Mouse (Mus musculus): ENCODE data around the gene Itgb4. TPM values are rescaled to one million over a fixed set of nuclear protein-coding genes. Genes with fewer than 3 reads are reported as not detected.

The Itgb4 gene
- polyA plus RNA-seq, 1 experiment, result 2.5 TPM

DNA sequence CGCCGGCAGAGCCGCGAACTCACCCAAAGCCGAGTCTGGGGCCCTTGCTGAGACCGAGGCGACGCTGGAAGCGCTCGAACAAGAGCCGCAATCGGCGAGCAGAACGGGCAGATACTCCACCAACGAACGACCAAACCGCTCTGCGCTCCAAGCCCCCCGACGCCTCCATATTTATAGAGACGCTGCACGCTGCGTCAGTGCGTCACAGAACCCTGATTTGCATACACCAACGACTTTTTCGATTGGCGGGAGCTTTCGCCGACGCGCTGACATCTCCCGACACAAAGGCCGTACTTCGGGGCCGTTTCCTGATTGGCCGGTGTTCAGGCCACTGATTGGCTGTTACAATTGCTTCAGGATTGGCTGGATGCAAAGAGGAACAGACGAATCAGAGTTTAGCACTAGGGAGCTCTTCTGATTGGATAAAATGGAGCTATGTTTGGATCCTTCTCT lies 49.9 kb downstream of the Itgb4 start:
- no peaks in the 10 kb centered on the region; the same call in 1 of the 2 replicates for H3K4me1 ChIP-seq (ENCODE audit: control insufficient read depth, insufficient read depth, insufficient read length)
- under 1% methylated on average over 37 of the region's 37 CpGs for WGBS

DNA sequence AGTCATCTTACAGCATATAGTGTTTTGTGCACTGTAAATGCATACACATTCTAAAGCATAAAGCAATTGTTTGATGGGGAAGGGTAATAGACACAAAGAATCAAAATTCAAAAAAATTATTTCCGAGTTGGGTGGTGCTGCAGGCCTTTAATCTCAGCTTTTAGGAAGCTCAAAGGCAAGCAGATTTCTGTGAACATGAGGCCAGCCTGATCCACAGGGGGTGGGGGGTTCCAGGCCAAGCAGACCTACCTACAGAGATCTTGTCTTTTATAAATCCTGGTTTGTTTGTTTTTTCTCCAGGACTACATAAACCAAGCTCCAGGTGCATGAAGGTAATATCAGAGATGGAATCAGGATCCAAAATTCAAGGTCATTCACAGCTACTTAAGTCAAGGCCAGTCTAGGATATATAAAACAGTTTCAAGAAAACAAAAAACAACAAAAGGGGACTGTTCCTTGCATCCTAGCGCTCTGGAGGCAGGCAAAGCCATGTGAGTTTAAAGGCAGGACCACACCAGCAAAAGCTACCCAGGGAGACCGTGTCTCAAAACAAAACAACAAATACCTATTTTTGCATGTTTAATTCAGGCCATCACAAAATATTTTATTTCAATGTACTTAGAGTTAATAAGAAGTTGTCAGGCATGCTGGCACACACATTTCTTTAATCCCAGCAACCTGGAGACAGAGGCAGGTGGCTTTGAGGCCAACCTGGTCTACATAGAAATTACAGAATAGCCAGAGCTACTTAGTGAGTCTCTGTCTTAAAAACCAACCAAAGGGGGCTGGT lies 50.7 kb downstream of the Itgb4 start:
- no peak for DNase-seq (ENCODE audit: low read depth in 1 of 2, low spot score in 2 of 2)
- TF ChIP-seq CTCF (IDR thresholded peaks at IDR 0.05; ENCODE audit: extremely low read depth, insufficient read depth, insufficient read length, insufficient replicate concordance) (no peak), POLR2A (IDR thresholded peaks at IDR 0.05; ENCODE audit: low read depth, low read length) (no peak)
- Histone ChIP-seq H3K4me3 (ENCODE audit: extremely low read depth, insufficient read depth, insufficient read length) (no peak overlapping the region), H3K27me3 (ENCODE audit: control insufficient read depth, insufficient read depth, low read length) (no peaks in the 10 kb centered on the region), H3K27ac (ENCODE audit: insufficient read depth, low read length) (no peak overlapping the region), H3K36me3 (ENCODE audit: control insufficient read depth, insufficient read depth, low read length) (peaks cover 18% of the 10 kb centered on the region), H3K4me1 (ENCODE audit: control insufficient read depth, insufficient read depth, insufficient read length) (no peaks in the 10 kb centered on the region; the same call in 1 of the 2 replicates)
- WGBS, result 89% methylated on average over 3 of the region's 3 CpGs

More for the DNA sequence above, 49.9 kb downstream of the Itgb4 start:
- Histone ChIP-seq H3K4me3 (ENCODE audit: extremely low read depth, insufficient read depth, insufficient read length) (peak overlapping the region; percentile 77), H3K27ac (ENCODE audit: insufficient read depth, low read length) (peak overlapping the region; percentile 98), H3K36me3 (ENCODE audit: control insufficient read depth, insufficient read depth, low read length) (peaks cover 18% of the 10 kb centered on the region), H3K27me3 (ENCODE audit: control insufficient read depth, insufficient read depth, low read length) (no peaks in the 10 kb centered on the region)
- peak; percentile 90 to 99 for DNase-seq (ENCODE audit: low read depth in 1 of 2, low spot score in 2 of 2)
- TF ChIP-seq CTCF (IDR thresholded peaks at IDR 0.05; ENCODE audit: extremely low read depth, insufficient read depth, insufficient read length, insufficient replicate concordance) (no peak), POLR2A (IDR thresholded peaks at IDR 0.05; ENCODE audit: low read depth, low read length) (peak; percentile 99)

DNA sequence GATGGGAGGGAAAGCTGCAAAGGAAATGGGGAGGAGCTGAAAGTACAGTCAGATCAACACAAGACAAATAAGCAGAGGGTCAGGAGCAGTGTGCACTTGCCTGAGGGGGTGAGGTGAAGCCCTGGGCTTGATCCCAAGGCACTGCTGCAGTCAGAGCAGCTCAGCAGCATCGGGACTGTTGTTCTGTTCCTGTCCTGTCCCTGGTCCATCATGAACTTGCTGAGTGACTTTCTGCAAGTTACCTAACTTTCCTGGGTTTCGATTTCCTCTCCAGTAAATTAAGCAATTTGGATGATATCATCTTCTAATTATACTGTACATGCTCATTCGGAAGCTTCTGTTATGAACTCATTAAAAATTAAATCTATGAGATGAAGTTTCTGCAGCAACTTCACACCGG lies 53.2 kb downstream of the Itgb4 start, which contains the start of gene H3f3b:
TSS of gene H3f3b (minus strand) at position 207 of the 400 bp plus-strand sequence.
- 76% methylated on average over 4 of the region's 4 CpGs for WGBS
- no peak within 1 kb of the TSS for H3K27ac ChIP-seq (ENCODE audit: insufficient read depth, low read length)
- H3K4me1 ChIP-seq (ENCODE audit: control insufficient read depth, insufficient read depth, insufficient read length), result no peaks in the 10 kb centered on the region; the same call in 1 of the 2 replicates
- H3K27me3 ChIP-seq (ENCODE audit: control insufficient read depth, insufficient read depth, low read length), result no peaks in the 10 kb centered on the region
- no peak within 1 kb of the TSS for H3K4me3 ChIP-seq (ENCODE audit: extremely low read depth, insufficient read depth, insufficient read length)
- no peak for TF ChIP-seq CTCF (IDR thresholded peaks at IDR 0.05; ENCODE audit: extremely low read depth, insufficient read depth, insufficient read length, insufficient replicate concordance)
- no peak for TF ChIP-seq POLR2A (IDR thresholded peaks at IDR 0.05; ENCODE audit: low read depth, low read length)
- H3K36me3 ChIP-seq (ENCODE audit: control insufficient read depth, insufficient read depth, low read length), result peaks cover 6% of the 10 kb centered on the region
- no peak for DNase-seq (ENCODE audit: low read depth in 1 of 2, low spot score in 2 of 2)

DNA sequence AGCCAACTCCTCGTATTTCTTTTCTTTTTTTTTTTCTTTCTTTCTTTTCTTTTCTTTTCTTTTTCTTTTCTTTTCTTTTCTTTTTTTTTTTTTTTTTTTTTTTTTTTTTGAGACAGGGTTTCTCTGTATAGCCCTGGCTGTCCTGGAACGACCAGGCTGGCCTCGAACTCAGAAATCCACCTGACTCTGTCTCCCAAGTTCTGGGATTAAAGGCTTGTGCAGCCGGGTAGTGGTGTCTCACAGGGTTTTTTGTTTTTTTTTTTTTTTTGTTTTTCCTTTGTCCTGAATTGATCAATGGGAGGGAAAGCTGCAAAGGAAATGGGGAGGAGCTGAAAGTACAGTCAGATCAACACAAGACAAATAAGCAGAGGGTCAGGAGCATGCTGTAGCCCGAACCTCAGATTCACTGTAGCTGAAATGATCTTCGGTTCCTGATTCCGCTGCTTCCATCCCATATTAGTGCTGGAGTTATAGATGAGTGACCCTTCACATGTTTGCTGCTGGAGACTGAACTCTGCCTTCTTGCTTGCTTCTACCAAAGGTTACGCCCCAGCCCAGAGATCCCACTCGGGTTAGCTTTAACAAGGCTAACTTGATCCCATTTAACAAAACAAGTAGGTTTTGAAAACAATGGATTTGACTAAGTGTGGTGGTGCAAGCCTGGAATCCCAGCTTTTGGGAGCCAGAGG lies 53.8 kb downstream of the Itgb4 start:
- no peak for DNase-seq (ENCODE audit: low read depth in 1 of 2, low spot score in 2 of 2)
- Histone ChIP-seq H3K27me3 (ENCODE audit: control insufficient read depth, insufficient read depth, low read length) (no peaks in the 10 kb centered on the region), H3K4me1 (ENCODE audit: control insufficient read depth, insufficient read depth, insufficient read length) (no peaks in the 10 kb centered on the region; the same call in 1 of the 2 replicates), H3K4me3 (ENCODE audit: extremely low read depth, insufficient read depth, insufficient read length) (no peak overlapping the region), H3K27ac (ENCODE audit: insufficient read depth, low read length) (no peak overlapping the region), H3K36me3 (ENCODE audit: control insufficient read depth, insufficient read depth, low read length) (peaks cover 4% of the 10 kb centered on the region)
- 92% methylated on average over 9 of the region's 9 CpGs for WGBS
- TF ChIP-seq POLR2A (IDR thresholded peaks at IDR 0.05; ENCODE audit: low read depth, low read length) (no peak), CTCF (IDR thresholded peaks at IDR 0.05; ENCODE audit: extremely low read depth, insufficient read depth, insufficient read length, insufficient replicate concordance) (no peak)

DNA sequence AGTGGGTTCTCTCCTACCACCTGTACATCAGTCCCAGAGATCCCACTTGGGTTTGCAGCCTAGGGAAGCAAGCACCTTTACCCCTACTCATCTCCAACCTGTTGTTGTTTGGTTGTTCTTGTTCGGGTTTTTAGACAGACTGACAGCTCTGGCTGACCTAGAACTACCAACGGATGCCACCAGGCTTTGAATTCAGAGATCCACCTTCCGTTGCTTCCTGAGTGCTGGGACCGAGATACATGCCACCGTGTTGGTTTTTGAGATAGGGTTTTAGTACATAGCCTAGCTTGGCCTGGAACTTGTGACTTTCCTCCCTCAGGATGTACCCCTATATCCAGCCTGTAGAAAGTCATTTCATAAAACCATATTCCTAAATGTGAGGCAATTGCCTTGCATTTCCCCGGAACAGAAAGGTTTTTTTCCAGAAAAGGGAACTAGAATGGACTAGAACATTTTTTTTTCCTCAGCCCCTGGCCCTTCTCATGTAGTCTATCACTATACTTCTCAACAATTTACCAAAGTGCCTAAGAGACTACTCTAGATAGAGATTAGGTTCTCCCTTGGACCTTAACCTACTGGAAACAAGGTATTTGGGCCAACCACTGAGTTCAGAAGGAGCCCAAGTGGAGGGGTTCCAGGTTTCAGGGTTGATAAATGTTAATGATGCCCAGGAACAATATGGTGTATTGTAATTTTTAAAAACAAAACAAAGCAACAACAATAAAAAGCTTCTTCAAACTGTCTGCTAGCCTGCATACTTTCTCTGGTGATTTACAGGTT lies 54.8 kb downstream of the Itgb4 start:
- H3K4me1 ChIP-seq (ENCODE audit: control insufficient read depth, insufficient read depth, insufficient read length), result no peaks in the 10 kb centered on the region; the same call in 1 of the 2 replicates

DNA sequence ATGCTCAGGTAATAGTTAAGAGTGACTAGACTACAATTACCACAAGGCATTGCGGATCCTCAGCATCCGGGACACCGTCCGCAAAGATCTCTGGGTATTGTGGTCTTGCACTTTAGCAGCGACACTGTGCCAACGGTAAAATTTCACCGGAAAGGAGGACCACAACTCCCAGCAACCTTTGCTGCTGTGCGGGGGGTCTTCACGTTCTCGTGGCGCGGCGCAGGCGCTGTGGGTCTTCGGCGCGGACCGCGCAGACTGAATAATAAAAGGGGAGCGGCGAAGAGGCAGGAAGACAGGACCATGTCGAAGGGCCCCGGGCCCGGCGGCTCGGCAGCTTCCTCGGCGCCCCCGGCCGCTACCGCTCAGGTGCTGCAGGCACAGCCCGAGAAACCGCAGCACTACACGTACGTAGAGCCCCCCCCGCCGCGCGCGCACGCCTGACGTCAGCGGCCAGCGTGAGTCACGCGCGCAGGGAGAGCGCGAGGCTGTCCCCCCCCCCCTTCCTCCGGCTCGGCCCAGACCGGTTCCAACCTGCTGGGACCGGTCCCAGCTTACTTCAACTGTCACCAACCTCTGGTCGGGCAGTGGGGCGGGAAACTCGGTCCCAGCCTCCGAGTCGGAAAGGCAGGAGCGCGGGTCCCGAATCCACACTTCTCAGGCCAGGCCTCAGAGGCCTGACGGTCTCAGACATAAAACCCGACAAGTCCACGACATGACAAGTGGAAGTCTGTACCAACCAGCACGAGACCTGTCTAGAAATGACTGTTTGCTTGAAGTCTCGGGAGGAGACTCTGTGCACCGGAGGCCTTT lies 55.8 kb downstream of the Itgb4 start, which contains the start of gene Unk:
TSS of gene Unk (plus strand) at position 235 of the 810 bp plus-strand sequence.
- TF ChIP-seq CTCF (IDR thresholded peaks at IDR 0.05; ENCODE audit: extremely low read depth, insufficient read depth, insufficient read length, insufficient replicate concordance), result no peak
- peak; percentile 56; the same call in 1 of the 2 replicates for TF ChIP-seq POLR2A (IDR thresholded peaks at IDR 0.05; ENCODE audit: low read depth, low read length)
- Histone ChIP-seq H3K4me1 (ENCODE audit: control insufficient read depth, insufficient read depth, insufficient read length) (no peaks in the 10 kb centered on the region; the same call in 1 of the 2 replicates), H3K4me3 (ENCODE audit: extremely low read depth, insufficient read depth, insufficient read length) (peak within 1 kb of the TSS; percentile 71), H3K36me3 (ENCODE audit: control insufficient read depth, insufficient read depth, low read length) (no peaks in the 10 kb centered on the region; the same call in 1 of the 2 replicates), H3K27ac (ENCODE audit: insufficient read depth, low read length) (peak within 1 kb of the TSS; percentile 99), H3K27me3 (ENCODE audit: control insufficient read depth, insufficient read depth, low read length) (no peaks in the 10 kb centered on the region)
- DNase-seq (ENCODE audit: low read depth in 1 of 2, low spot score in 2 of 2), result peak; percentile 95 to 98
- WGBS, result under 1% methylated on average over 65 of the region's 67 CpGs

More for the DNA sequence above, 54.8 kb downstream of the Itgb4 start:
- 79% methylated on average over 6 of the region's 6 CpGs for WGBS
- TF ChIP-seq POLR2A (IDR thresholded peaks at IDR 0.05; ENCODE audit: low read depth, low read length), result no peak
- Histone ChIP-seq H3K27ac (ENCODE audit: insufficient read depth, low read length) (no peak overlapping the region), H3K36me3 (ENCODE audit: control insufficient read depth, insufficient read depth, low read length) (no peaks in the 10 kb centered on the region), H3K4me3 (ENCODE audit: extremely low read depth, insufficient read depth, insufficient read length) (no peak overlapping the region), H3K27me3 (ENCODE audit: control insufficient read depth, insufficient read depth, low read length) (no peaks in the 10 kb centered on the region)
- DNase-seq (ENCODE audit: low read depth in 1 of 2, low spot score in 2 of 2), result no peak
